Mouse (Mus musculus) heart, adult 9 months (tissue): ENCODE measurements around the gene Kcnmb2.

Experiments used
- DNase-seq, 2 experiments: peaks; one replicate each; pipeline ENCODE4 v3.0.0; 2022; ENCODE audit warnings: low spot score in 2 of 2

Kcnmb2 gene

DNA sequence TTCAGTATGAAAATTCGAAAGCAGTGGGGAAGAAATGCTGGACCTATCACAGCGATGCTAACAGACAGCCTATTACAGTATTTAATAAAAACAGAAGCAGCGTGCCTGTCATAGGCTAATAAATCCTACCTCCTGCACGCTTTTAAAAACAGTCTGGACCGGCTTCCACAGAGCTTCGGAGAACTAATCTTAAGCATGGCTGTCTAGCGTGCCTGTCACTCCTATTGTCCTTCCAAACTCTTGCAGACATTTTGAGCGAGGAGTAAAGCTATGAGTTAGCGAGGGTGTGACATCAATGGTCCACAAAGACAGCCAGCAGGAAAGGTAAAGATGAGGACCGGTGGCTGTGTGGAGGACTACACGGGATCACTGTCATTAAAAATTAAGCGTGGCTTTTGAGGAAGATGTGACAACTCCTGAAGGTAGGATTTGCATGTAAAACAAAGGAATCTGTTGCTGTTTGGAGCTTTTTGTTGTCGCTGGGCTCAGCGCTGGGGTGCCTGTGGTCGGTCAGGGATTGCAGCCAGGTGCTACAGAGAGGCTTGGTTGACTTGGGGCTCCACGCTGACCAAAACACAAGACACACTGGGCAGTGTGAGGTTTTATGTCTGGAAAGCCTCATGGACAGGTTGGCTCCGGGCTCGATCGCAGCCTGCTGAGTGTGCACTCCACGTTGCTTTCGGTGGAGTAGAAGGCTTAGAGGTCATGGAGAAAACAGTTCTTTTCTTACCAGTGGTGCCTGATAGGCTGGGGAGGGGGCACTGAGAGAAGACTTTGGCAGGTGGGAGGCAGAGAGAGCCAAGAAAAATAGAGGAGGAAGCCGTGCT, at the start of gene Kcnmb2:
Gene Kcnmb2 (plus strand): TSS at position 4 of the 827 bp plus-strand sequence.
- no peak for DNase-seq

DNA sequence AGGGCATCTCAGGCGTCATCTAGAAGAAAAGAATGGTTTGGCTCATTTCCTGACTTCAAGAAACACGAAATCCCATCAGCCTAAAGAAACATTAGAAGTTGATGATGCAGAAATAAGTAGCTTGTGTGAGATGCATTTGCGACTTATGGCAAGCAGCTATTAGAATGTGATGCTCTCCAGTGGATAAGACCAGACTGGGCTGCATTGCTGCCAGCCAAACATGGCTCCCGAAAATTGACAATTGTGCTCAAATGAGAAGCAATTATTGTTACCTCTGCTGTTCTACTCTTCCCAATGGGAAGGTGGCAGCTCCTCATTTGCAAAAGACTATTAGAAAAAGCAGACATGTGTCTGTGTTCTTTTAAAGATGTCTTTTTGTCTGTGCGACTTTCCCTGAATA, 38.8 kb upstream of the Kcnmb2 start:
- DNase-seq, result no peak

DNA sequence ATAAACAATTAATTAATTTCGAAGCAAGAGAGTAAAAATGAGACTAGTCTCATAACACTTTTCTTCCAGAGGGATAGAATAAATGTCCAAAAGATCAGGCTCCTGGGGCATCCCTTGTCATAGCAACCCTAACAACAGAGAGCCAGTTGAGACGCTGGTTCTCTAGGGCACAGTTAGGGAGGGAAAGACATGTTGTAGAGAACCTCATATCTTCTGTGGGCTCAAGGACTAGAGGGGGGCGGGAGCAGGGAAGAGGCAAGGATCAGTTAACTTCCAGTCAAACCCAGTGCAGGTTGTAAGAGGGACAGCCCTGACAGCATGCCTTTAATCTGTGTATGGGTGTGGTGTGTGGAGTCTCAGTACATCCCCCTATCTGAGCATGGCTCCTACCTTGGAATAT, 38.2 kb upstream of the Kcnmb2 start:
- no peak for DNase-seq

DNA sequence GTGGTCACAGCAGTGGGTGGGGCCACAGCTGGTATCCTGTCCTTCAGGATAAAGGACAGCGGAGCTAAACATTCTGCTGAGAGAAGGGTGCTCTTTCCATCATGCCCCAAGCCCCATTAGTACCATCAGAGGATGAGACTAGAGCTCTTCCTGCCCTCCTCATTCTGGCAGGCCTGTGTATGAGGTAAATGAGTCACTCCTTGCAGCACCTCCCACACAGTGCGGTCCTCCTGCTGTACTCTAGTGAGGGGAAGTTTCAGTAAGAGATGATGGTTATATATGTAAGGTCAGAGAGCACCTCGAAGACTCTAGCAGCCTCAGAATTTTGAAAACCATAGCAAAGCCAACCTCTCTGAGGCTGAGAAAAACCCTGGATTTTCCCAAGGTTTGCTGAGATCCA, 30.8 kb upstream of the Kcnmb2 start:
- DNase-seq, result no peak

DNA sequence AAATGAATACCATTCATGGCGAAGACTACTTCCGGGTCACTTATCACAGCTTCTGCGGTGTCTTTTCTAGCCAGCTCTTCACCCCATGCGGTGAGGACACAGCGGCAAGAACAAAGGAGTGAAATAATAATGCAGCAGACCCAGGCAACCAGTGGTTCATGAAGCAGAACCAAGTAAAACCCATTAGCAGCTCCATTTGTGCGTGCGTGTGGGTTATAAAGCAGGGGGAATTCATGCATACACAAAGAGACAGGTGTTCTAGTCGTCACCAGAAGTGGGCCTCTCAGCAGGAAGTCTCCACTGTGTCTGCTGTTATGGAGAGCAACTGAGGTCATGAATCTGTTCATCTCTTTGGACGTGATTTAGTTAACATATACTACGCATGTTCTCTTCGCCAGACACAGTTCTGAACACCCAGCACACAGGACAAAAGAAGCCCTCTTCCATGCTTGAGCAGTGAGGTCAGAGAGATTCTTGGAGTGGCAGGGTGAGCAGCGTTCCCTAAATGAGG, 19.6 kb upstream of the Kcnmb2 start:
- DNase-seq, result no peak

DNA sequence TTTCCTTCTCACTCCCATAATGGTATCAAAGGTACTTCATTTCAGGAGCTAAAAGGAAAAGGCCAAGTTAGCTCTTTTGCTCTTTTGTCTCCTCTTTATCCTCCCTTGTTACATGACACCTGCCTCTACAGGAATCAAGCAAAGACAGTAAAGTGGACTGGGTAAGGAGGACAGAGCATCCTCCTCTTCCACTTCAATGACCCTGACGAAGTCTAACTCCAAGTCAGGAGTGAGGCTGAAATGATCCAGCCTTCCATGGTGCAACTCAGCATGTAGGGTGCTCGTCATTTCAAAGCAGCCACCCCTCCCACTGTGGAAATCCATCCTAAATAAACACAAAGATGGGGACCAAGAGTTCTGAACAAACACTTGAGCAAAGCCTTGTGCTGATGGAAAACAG, 9.7 kb upstream of the Kcnmb2 start:
- DNase-seq, result no peak

DNA sequence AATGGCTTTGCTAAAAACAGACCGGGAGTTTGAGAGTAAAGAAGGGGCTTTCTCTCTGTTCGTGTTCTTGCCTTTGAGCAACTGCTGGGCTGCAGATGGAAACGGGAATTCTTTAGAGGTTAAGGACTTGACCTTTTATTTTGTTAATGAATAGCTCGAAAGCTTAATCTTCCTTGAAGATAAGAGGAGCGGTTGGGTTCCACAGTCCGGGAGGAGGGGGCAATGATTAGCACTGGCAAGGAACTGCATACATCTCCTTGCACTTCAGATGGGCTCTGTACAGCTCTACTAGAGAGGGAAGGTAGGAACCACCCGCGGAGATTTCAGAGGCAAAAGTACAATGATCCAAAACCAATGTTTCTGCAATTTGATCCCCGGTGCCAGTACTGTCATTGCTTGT, 1.2 kb downstream of the Kcnmb2 start:
- DNase-seq, result no peak

DNA sequence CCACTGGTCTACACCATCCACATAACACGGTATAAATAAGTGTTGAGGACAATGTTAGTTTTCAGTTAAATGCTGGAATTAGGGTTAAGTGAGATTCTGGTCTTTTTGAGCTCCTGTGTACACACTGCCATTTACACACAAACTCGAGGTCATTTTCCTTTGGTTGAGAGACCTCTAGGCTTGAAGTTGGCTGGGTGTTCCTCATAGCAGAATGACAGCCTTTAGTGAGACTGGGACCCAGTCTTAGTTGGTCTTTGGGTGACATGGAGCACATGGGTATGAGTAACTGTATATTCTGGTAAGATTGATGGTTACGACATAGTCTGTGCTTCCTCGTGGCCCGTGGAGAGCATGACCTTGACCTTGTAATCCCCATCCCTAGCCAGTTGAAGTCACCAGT, 1.8 kb downstream of the Kcnmb2 start:
- no peak for DNase-seq

DNA sequence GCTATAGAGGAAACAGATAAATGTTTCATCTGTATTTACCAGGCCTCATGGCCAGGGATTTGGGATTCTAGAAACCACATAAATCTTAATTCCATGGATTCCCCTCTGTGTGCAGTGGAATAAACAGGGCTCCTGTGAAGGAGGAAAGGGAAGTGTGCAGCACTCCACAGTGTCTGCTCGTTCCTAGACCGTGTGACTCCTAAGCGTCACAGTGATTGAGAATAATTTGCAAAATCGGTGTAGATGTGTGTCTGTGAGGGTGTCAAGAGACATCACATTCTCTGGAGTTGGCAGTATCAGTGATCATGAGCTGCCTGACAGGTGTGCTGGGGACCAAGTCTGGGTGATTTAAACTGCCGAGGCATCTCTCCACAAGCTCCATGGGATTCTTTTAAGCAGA, 8.9 kb downstream of the Kcnmb2 start:
- no peak for DNase-seq

DNA sequence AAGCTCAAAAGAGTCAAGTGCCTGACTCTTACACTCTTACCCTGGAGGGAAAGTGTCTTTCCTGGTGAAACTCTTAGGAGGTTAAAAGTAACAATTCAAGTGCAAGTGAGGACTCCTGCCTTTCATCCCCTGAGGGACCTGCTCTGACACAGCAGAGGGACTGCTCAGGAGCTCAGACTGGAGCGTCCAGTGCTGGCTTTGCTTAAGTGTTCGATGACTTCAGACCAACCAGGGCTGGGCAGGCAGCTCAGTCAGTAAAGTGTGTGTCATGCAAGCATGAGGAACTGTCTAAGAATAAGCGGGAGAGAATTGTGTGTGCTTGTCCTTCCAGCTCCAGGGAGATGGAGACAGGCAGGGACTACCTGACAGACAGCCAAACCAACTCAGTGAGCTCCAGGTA, 9.4 kb downstream of the Kcnmb2 start:
- DNase-seq, result no peak

DNA sequence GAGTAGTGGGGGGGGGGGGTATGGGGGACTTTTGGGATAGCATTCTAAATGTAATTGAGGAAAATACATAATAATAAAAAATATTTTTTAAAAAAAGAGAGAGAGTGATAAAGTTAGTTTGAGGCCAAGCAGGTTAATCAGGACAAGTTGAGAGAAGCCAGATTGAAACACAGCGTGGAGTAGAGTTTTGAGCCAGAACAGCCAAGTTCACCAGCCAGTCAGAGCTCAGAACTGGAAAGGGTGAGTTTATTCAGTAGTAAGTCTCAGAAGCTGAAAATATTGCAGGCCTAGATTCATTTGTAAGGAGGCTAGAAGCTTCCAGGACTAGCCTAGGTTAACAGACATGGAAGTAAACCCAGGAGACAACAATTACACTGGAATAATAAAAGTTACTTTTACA, 26.2 kb downstream of the Kcnmb2 start:
- DNase-seq, result no peak

DNA sequence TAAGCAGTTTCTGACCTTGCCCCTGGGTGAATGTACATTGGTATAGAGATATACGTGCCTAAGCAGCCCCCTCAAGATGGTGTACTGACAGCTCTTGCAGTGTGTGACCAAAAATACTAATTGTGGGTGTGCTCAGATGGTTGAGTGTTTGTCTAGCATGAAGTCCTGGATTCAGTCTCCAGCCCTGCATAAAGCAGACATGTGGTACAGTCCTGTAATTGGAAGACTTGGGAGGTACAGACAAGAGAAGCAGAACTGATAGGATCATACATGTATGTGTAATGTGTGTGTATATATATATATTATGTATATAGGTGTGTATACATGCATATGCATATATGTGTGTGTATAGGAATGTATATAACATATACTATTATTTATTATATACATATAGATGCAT, 32.4 kb downstream of the Kcnmb2 start:
- DNase-seq, result no peak

DNA sequence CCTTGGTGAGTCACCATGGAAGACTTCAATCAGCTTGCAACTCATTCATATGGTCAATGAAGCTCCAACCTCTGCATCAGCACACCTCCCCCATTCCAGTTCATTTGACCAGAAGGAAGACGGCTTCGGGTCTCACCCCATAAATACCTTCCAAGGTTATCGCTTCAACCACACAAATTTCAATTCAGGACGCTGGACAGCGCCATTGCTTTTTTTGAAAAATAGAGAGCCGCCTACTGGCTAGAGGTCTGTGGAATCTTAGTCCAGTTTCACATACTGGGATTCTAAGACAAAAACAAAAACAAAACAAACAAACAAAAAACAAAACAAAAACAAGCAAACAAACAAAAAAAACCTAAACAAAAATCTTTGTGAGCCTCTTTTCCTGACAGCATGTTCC, 39.2 kb downstream of the Kcnmb2 start:
- DNase-seq, result no peak

DNA sequence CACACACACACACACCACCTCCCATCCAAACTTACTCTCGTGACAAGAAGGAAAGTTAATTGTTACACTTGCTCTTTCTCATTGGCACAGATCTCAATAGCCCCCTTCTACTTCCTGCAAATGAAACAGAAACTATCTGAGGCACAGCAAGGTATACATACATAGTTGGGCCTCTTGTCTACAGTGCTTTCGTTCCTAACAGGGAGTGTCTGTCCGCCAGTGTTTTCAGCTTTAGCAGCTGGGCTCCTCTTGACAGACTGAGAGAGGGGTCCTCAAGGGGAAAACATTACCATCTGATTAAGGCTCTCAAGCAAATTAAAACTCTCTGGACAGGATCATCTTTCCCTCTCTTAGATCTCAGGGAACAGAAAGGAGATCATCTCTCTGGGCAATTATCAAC, 51.9 kb downstream of the Kcnmb2 start:
- DNase-seq, result no peak

DNA sequence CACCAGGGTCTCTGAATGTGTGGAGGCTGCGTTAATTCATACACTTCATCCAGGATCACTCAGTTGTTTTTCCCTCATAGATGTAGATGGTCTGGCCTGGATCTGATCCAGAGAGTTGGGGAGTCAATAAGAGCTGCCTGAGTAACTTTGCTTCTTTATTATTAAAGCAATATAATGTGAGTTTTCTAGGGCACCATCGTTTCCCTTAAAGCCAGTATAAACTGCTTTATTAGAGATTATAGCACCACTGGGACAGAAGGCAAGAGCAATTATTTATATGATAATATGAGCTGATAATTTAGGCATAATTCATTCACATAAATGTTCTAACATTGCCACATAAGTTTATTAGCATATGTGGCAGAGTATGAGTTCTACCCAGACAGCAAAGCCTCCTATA, 52.7 kb downstream of the Kcnmb2 start:
- no peak for DNase-seq

DNA sequence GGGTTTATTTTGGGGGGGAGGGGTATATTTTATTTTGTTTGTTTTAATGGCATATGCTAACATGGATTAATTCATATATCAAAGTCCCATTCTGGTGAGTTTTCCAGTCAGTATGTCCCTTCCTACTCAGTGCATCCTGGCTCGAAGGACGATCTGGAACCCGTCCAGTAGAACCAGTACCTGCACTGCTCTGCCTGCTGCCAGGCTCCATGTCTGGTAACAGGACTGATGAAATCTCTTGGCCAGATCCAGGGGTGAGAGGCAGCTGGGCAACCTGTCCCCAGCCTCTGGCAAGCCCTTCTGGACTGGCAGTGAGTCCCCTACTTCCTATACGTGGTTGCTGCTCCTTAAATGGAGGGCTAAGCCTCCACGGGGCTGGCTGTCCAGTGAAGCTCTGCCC, 57.5 kb downstream of the Kcnmb2 start:
- no peak for DNase-seq

DNA sequence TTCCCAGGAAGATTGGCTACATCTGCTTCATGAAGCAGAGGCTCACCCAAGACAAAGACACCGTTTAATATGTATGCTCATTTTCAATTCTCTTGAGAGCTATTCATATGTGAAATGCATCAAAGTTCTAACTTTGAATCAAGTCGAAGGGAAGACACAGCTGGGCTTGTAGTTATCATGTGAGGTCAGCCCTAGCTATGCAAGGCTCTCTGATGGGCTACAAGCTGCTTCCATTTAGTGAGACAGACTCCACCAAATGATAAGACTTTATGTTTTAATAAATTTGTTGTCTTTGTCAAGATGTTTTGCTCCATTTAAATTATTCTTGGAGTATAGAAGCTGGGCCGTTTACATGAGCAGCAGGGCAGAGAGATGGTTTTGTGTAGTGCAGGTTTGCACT, 58.9 kb downstream of the Kcnmb2 start:
- no peak for DNase-seq

DNA sequence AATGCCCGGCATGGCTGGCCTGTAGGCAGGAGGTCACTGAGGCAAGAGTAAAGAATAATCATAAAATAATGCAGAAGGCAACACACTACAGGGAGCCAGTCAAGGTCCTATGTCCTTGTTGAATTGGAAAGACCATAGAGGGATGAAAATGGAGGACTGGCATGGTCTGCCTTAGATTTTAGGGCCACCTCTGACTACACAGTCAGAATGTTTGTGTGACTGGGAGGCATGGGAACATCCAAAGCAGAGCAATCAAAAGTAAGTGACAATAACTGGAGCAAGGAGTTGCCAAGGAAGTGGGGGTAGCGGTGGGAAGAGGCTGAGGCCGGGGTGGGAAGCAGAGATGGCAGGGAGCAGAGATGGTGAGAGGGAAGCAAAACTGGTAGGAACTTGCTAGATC, 60.8 kb downstream of the Kcnmb2 start:
- no peak for DNase-seq

DNA sequence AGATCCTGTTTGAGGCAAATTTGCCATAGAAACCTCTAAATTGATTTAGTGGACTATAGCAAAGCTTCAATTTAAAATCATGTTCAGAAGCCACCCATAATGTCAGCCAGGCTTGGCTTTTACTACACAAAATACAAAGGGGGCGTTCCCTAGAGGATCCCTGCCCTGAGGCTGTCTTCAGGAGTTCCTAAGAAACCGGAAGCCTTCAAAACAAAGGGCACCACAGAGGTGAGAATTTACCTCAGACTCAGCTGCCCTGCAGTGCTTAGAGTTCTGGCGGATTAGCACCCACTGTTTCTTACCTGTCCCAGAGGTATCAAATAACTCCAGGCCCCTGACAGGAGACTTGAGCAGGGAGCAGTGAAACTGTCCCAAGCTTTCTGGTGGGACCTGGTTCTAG, 77.4 kb downstream of the Kcnmb2 start:
- no peak for DNase-seq

DNA sequence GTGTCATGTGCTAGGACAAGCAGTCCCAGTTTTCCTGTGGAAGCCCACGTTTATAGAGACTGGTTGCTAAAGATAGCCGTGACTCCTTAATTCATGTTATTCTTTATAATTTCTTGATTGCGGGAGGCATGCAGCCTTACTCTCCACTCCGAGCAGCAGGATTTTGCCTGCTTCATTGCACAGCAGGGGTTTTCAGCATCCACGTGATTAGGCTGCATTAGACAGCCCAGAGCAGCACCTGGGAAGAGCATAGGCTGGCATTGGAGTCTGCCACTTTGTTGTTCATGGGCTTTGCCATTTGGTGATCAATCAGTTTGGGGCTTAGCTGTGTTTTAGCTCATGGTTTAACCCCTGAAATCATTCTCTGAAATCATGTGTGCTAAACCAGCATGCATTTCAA, 80.1 kb downstream of the Kcnmb2 start:
- DNase-seq, result no peak

DNA sequence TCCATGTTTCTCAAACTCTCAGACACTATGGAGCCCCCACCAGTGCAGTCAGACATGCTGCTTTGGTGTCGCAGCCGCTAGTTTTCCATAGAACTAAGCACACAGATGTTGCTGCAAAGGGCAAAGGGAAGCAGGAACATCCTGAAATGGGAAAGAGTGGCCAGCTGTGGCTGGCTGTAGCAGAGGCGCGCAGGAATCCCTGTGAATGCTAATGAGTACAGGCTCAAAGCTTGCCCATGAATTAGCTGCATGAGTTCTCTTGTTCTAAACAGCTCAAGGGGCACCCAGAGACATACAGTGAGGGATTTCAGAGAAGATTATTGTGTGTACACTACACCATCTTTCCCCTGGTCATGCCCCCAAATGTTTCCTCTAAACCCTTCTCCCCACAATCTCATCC, 82.8 kb downstream of the Kcnmb2 start:
- DNase-seq, result no peak

DNA sequence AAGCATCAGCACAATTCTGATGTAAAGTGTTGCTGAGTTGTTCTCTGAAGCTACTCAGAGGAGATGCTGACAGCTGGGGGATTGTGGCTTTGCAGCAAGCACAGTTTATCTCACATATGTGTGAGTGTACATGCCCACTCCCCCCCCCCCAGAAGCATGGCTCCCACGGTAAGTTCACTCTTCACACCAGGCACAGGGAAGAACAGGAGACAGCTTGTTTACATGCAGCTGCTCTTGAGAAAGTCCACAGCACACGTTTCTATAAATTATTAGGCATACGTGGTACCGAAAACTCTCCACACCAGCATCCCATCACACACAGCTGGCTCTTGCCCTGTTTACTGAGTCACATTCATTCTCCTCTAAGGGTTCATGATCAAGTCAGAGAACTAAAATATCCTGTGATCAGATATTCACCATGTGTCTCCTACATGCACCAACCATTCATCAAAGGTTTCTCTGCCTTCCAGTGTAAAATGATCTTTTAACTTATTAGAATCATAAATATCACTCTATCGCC, 89.3 kb downstream of the Kcnmb2 start:
- no peak for DNase-seq

DNA sequence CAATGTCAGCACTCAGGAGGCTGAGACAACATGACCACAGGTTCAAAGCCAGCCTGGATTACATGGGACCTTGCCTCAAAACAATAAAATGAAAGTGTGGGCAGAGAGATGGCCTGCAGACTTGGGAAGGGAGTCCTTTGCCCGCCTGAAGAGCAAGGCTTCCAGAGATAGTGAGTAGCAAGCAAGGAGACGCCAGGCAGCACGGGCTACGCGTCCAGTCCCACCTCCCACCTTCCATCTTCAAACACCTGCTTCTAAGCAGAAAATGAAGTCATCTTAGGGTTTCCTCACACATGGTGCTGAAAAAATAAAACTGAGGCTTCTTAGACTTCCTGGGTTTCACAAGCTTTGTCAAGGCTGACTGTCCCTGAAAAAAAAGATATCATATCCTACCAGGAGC, 109.3 kb downstream of the Kcnmb2 start:
- DNase-seq, result no peak
